Mouse (Mus musculus) thymus, postnatal 4 days (tissue): ENCODE data around the gene Plrg1.

ENCODE experiments used
- DNase-seq: peaks from one replicate; pipeline ENCODE4 v3.0.0; 2021

Gene Plrg1

GRCm38 (mm10) chr3:83053126-83053525 lies 2.2 kb upstream of the Plrg1 start:
- no peak for DNase-seq

GRCm38 (mm10) chr3:83053758-83054157 lies 1.6 kb upstream of the Plrg1 start:
- DNase-seq, result peak; percentile 24

- DNase-seq, result no peak
Observed at GRCm38 (mm10) chr3:83054759-83055158, 563 bp upstream of the Plrg1 start.

- no peak for DNase-seq
Observed at GRCm38 (mm10) chr3:83057046-83057445, 1.7 kb downstream of the Plrg1 start.

GRCm38 (mm10) chr3:83067920-83068319 lies 12.6 kb downstream of the Plrg1 start:
- no peak for DNase-seq

GRCm38 (mm10) chr3:83068869-83069268 lies 13.5 kb downstream of the Plrg1 start:
- DNase-seq, result no peak

- no peak for DNase-seq
Observed at GRCm38 (mm10) chr3:83070231-83070630, 14.9 kb downstream of the Plrg1 start.

- DNase-seq, result no peak
Observed at GRCm38 (mm10) chr3:83076563-83076962, 21.2 kb downstream of the Plrg1 start.

- DNase-seq, result peak; percentile 73
Observed at GRCm38 (mm10) chr3:83080567-83081055, 25.3 kb downstream of the Plrg1 start.

GRCm38 (mm10) chr3:83097586-83097985 lies 42.3 kb downstream of the Plrg1 start:
- no peak for DNase-seq

- DNase-seq, result no peak
Observed at GRCm38 (mm10) chr3:83098546-83099034, 43.3 kb downstream of the Plrg1 start.

- no peak for DNase-seq
Observed at GRCm38 (mm10) chr3:83099139-83099538, 43.8 kb downstream of the Plrg1 start.

GRCm38 (mm10) chr3:83099651-83100050 lies 44.3 kb downstream of the Plrg1 start:
- no peak for DNase-seq

GRCm38 (mm10) chr3:83102286-83102685 lies 47.0 kb downstream of the Plrg1 start:
- no peak for DNase-seq

- DNase-seq, result no peak
Observed at GRCm38 (mm10) chr3:83110163-83110562, 54.8 kb downstream of the Plrg1 start.

- DNase-seq, result no peak
Observed at GRCm38 (mm10) chr3:83111485-83112261, 56.4 kb downstream of the Plrg1 start.

- DNase-seq, result no peak
Observed at GRCm38 (mm10) chr3:83112869-83113268, 57.5 kb downstream of the Plrg1 start.

GRCm38 (mm10) chr3:83114946-83115345 lies 59.6 kb downstream of the Plrg1 start:
- no peak for DNase-seq

- no peak for DNase-seq
Observed at GRCm38 (mm10) chr3:83117592-83117991, 62.3 kb downstream of the Plrg1 start.
